Mouse (Mus musculus): ENCODE results near the gene Apof. TPM values are rescaled to one million over a fixed set of nuclear protein-coding genes. Genes with fewer than 3 reads are reported as not detected.

Gene Apof
- polyA plus RNA-seq, 1 experiment from 2014 or later: 0.49 TPM

DNA sequence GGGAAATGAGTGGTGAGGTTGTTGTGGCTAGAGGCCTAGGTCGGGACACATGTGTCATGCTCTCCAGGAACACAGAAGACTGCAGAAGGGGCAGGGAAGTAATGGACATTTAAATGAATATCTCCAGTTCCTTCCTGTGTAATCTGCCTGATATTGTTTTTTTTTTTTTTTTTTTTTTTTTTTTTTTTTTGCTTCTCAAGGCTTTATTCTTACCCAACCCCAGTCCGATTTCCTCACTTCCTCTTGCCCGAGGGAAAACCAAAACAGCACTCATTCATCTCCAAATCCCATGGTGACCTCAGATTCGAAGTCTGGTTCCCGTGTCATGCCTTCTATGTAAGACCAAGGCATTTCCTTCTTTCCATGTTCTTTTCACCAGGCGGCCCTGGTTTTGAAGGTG, 29.8 kb downstream of the Apof start:
- H3K27ac ChIP-seq (ENCODE audit: low read depth, low read length): peak overlapping the region; percentile 75; the same call in 1 of the 2 replicates
- no peak for ATAC-seq (replicated peaks; ENCODE audit: insufficient number of reproducible peaks, low FRiP score, low TSS enrichment)
- WGBS (ENCODE audit: insufficient replicate concordance): 63% methylated on average over 6 of the region's 6 CpGs
- no peaks in the 10 kb centered on the region for H3K36me3 ChIP-seq (ENCODE audit: control insufficient read depth, insufficient read depth, low read length)
- H3K4me3 ChIP-seq (ENCODE audit: low read depth, low read length): no peak overlapping the region
- no peak overlapping the region for H3K9ac ChIP-seq (ENCODE audit: low read depth, low read length)
- H3K27me3 ChIP-seq (ENCODE audit: control insufficient read depth, insufficient read depth, low read length): no peaks in the 10 kb centered on the region
- H3K4me2 ChIP-seq: no peak overlapping the region
- H3K4me1 ChIP-seq (ENCODE audit: control insufficient read depth, insufficient read depth, low read length): peaks cover 17% of the 10 kb centered on the region
- H3K9me3 ChIP-seq (replicated peaks; ENCODE audit: control insufficient read depth, low read length): no peaks in the 10 kb centered on the region

GRCm38 (mm10) chr10:128298702-128299171, 30.3 kb downstream of the Apof start, which contains the start of gene Il23a:
Il23a (minus strand) TSS chr10:128298752.
- Histone ChIP-seq H3K27ac (ENCODE audit: low read depth, low read length) (peak within 1 kb of the TSS; percentile 75), H3K9ac (ENCODE audit: low read depth, low read length) (0 out of 2 replicates have a peak within 1 kb of the TSS, but pooled peaks have one; percentile 22), H3K9me3 (replicated peaks; ENCODE audit: control insufficient read depth, low read length) (no peaks in the 10 kb centered on the region), H3K4me3 (ENCODE audit: low read depth, low read length) (no peak within 1 kb of the TSS), H3K27me3 (ENCODE audit: control insufficient read depth, insufficient read depth, low read length) (no peaks in the 10 kb centered on the region), H3K4me2 (peak within 1 kb of the TSS; percentile 27; the same call in 1 of the 2 replicates), H3K4me1 (ENCODE audit: control insufficient read depth, insufficient read depth, low read length) (peaks cover 17% of the 10 kb centered on the region), H3K36me3 (ENCODE audit: control insufficient read depth, insufficient read depth, low read length) (no peaks in the 10 kb centered on the region)
- WGBS (ENCODE audit: insufficient replicate concordance): 70% methylated on average over 11 of the region's 11 CpGs
- no peak for ATAC-seq (replicated peaks; ENCODE audit: insufficient number of reproducible peaks, low FRiP score, low TSS enrichment)

- H3K9me3 ChIP-seq (replicated peaks; ENCODE audit: control insufficient read depth, low read length): no peaks in the 10 kb centered on the region
- no peaks in the 10 kb centered on the region for H3K36me3 ChIP-seq (ENCODE audit: control insufficient read depth, insufficient read depth, low read length)
- no peaks in the 10 kb centered on the region for H3K27me3 ChIP-seq (ENCODE audit: control insufficient read depth, insufficient read depth, low read length)
- H3K9ac ChIP-seq (ENCODE audit: low read depth, low read length): peak overlapping the region; percentile 94
- peak overlapping the region; percentile 91 for H3K27ac ChIP-seq (ENCODE audit: low read depth, low read length)
- peak overlapping the region; percentile 80 for H3K4me2 ChIP-seq
- peak overlapping the region; percentile 69 for H3K4me3 ChIP-seq (ENCODE audit: low read depth, low read length)
- H3K4me1 ChIP-seq (ENCODE audit: control insufficient read depth, insufficient read depth, low read length): peaks cover 15% of the 10 kb centered on the region
- 32% methylated on average over 3 of the region's 3 CpGs for WGBS (ENCODE audit: insufficient replicate concordance)
- ATAC-seq (replicated peaks; ENCODE audit: insufficient number of reproducible peaks, low FRiP score, low TSS enrichment): no peak
Measured at GRCm38 (mm10) chr10:128302357-128302756, 33.9 kb downstream of the Apof start.

- H3K27me3 ChIP-seq (ENCODE audit: control insufficient read depth, insufficient read depth, low read length): no peaks in the 10 kb centered on the region
- H3K9me3 ChIP-seq (replicated peaks; ENCODE audit: control insufficient read depth, low read length): no peaks in the 10 kb centered on the region
- under 1% methylated on average over 9 of the region's 9 CpGs for WGBS (ENCODE audit: insufficient replicate concordance)
- H3K36me3 ChIP-seq (ENCODE audit: control insufficient read depth, insufficient read depth, low read length): no peaks in the 10 kb centered on the region
- peak overlapping the region; percentile 91 for H3K27ac ChIP-seq (ENCODE audit: low read depth, low read length)
- H3K4me3 ChIP-seq (ENCODE audit: low read depth, low read length): peak overlapping the region; percentile 69
- peak overlapping the region; percentile 94 for H3K9ac ChIP-seq (ENCODE audit: low read depth, low read length)
- peaks cover 11% of the 10 kb centered on the region for H3K4me1 ChIP-seq (ENCODE audit: control insufficient read depth, insufficient read depth, low read length)
- H3K4me2 ChIP-seq: peak overlapping the region; percentile 80
- ATAC-seq (replicated peaks; ENCODE audit: insufficient number of reproducible peaks, low FRiP score, low TSS enrichment): 0 out of 2 replicates have a peak, but pooled peaks have one; percentile 2
Measured at GRCm38 (mm10) chr10:128302785-128303125, 34.3 kb downstream of the Apof start.

DNA sequence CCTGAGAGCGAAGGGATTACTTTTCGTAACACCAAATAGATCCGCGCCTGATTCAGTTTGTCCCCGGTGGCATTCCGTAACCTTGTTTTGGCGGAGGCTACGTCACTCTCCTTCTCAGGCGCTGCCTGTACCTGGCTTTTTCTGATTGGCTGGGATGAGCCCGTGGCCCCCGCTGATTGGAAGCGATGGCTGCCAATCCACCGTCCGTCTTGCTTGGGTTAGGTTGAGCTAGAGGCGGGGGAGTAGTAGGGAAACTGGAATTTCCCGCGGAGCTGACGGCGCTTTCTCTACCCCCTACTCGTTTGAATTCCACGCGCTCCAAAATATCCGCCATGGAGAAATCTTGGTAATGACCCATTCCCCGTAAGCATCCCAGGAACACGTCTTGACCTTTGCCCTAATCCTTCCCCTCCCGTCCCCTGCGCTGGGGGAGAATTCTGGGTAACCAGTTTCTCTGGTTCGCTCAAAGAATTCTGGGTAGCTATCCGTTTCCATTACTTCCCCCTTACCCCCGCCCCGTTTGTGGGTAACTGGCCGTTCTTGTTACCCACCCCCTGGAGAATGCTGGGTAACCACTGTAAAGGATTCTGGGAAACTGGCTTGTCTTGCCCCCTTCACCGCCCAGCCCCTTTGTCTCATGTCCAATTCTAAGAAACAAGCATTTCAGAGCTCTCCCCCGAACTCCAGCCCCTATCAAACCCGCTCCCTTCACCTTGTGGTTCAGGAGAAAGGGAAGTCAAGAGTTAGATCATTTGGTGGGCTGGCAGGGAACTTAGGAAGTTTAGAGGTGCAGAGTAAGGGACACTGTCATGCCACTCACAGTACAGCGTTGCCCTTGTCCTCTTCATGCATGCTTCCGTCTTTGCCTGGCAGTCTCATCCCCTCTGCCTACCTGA, 34.9 kb downstream of the Apof start, which contains the start of gene Pan2:
TSS of gene Pan2 (plus strand) at position 210 of the 896 bp plus-strand sequence.
- Histone ChIP-seq H3K27me3 (ENCODE audit: control insufficient read depth, insufficient read depth, low read length) (no peaks in the 10 kb centered on the region), H3K4me1 (ENCODE audit: control insufficient read depth, insufficient read depth, low read length) (peaks cover 10% of the 10 kb centered on the region), H3K4me3 (ENCODE audit: low read depth, low read length) (peak within 1 kb of the TSS; percentile 69), H3K4me2 (peak within 1 kb of the TSS; percentile 80), H3K9me3 (replicated peaks; ENCODE audit: control insufficient read depth, low read length) (no peaks in the 10 kb centered on the region), H3K9ac (ENCODE audit: low read depth, low read length) (peak within 1 kb of the TSS; percentile 94), H3K27ac (ENCODE audit: low read depth, low read length) (peak within 1 kb of the TSS; percentile 91), H3K36me3 (ENCODE audit: control insufficient read depth, insufficient read depth, low read length) (peaks cover 5% of the 10 kb centered on the region)
- ATAC-seq (replicated peaks; ENCODE audit: insufficient number of reproducible peaks, low FRiP score, low TSS enrichment): peak; percentile 99
- whole genome bisulfite sequencing (ENCODE audit: insufficient replicate concordance): 2% methylated on average over 37 of the region's 37 CpGs

GRCm38 (mm10) chr10:128309654-128310053, 41.2 kb downstream of the Apof start:
- H3K27me3 ChIP-seq (ENCODE audit: control insufficient read depth, insufficient read depth, low read length): no peaks in the 10 kb centered on the region
- peak overlapping the region; percentile 81 for H3K27ac ChIP-seq (ENCODE audit: low read depth, low read length)
- H3K36me3 ChIP-seq (ENCODE audit: control insufficient read depth, insufficient read depth, low read length): peaks cover 23% of the 10 kb centered on the region
- no peak overlapping the region for H3K4me3 ChIP-seq (ENCODE audit: low read depth, low read length)
- peak overlapping the region; percentile 34; the same call in 1 of the 2 replicates for H3K9ac ChIP-seq (ENCODE audit: low read depth, low read length)
- no peaks in the 10 kb centered on the region for H3K9me3 ChIP-seq (replicated peaks; ENCODE audit: control insufficient read depth, low read length)
- no peak overlapping the region for H3K4me2 ChIP-seq
- ATAC-seq (replicated peaks; ENCODE audit: insufficient number of reproducible peaks, low FRiP score, low TSS enrichment): no peak
- peaks cover 14% of the 10 kb centered on the region for H3K4me1 ChIP-seq (ENCODE audit: control insufficient read depth, insufficient read depth, low read length)
- WGBS (ENCODE audit: insufficient replicate concordance): 91% methylated on average over 7 of the region's 7 CpGs

DNA sequence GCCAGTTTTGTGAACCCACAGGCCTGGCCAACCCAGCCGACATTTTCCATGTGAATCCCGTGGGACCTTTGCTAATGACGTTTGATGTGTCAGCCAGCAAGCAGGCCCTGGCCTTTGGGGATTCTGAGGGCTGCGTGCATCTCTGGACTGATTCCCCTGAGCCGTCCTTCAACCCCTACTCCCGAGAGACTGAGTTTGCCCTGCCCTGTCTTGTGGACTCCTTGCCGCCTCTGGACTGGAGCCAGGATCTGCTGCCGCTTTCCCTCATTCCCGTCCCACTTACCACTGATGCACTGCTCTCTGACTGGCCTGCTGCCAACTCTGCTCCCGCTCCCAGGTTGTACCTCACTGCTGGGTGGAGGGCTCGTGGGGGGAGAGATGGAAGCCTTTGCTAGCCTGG, 41.7 kb downstream of the Apof start:
- WGBS (ENCODE audit: insufficient replicate concordance): 44% methylated on average over 11 of the region's 11 CpGs
- ATAC-seq (replicated peaks; ENCODE audit: insufficient number of reproducible peaks, low FRiP score, low TSS enrichment): peak; percentile 75
- H3K36me3 ChIP-seq (ENCODE audit: control insufficient read depth, insufficient read depth, low read length): peaks cover 24% of the 10 kb centered on the region

DNA sequence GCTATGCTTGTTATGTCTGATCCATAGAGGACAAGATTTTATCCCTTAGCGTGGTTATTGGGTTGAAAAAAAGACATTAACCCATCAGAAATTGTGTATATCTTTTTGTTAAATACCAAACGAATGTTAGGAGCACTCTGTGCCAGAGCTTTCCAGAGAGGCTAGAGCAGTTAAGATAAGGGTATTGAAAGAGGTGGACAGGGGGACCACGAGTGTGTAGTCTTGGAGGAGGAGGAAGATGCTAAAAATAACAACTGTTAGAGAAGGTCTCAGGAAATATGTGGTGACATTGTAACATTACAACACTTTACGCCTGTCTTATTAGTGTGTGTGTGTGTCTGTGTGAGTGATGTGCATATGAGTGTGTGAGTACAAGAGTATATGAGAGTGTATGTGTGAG, 42.4 kb downstream of the Apof start:
- Histone ChIP-seq H3K9ac (ENCODE audit: low read depth, low read length) (peak overlapping the region; percentile 28; the same call in 1 of the 2 replicates), H3K4me3 (ENCODE audit: low read depth, low read length) (no peak overlapping the region), H3K27ac (ENCODE audit: low read depth, low read length) (peak overlapping the region; percentile 81), H3K36me3 (ENCODE audit: control insufficient read depth, insufficient read depth, low read length) (peaks cover 27% of the 10 kb centered on the region), H3K27me3 (ENCODE audit: control insufficient read depth, insufficient read depth, low read length) (no peaks in the 10 kb centered on the region), H3K4me1 (ENCODE audit: control insufficient read depth, insufficient read depth, low read length) (peaks cover 14% of the 10 kb centered on the region), H3K4me2 (peak overlapping the region; percentile 48), H3K9me3 (replicated peaks; ENCODE audit: control insufficient read depth, low read length) (no peaks in the 10 kb centered on the region)
- no peak for ATAC-seq (replicated peaks; ENCODE audit: insufficient number of reproducible peaks, low FRiP score, low TSS enrichment)
- WGBS (ENCODE audit: insufficient replicate concordance): 49% methylated on average over 4 of the region's 4 CpGs

More for the DNA sequence above, 41.7 kb downstream of the Apof start:
- Histone ChIP-seq H3K9me3 (replicated peaks; ENCODE audit: control insufficient read depth, low read length) (no peaks in the 10 kb centered on the region), H3K9ac (ENCODE audit: low read depth, low read length) (peak overlapping the region; percentile 34; the same call in 1 of the 2 replicates), H3K4me3 (ENCODE audit: low read depth, low read length) (no peak overlapping the region), H3K4me2 (peak overlapping the region; percentile 48), H3K27ac (ENCODE audit: low read depth, low read length) (peak overlapping the region; percentile 81), H3K4me1 (ENCODE audit: control insufficient read depth, insufficient read depth, low read length) (peaks cover 14% of the 10 kb centered on the region), H3K27me3 (ENCODE audit: control insufficient read depth, insufficient read depth, low read length) (no peaks in the 10 kb centered on the region)

Measured in heart, embryonic 11.5 days (tissue).